Mouse (Mus musculus) cerebellum, adult 18-20 months (tissue): ENCODE measurements around the gene Cntnap1.

Experiments used
- DNase-seq, 2 experiments: peaks; one replicate each; pipeline ENCODE4 v3.0.0; 2021

Gene Cntnap1

DNA sequence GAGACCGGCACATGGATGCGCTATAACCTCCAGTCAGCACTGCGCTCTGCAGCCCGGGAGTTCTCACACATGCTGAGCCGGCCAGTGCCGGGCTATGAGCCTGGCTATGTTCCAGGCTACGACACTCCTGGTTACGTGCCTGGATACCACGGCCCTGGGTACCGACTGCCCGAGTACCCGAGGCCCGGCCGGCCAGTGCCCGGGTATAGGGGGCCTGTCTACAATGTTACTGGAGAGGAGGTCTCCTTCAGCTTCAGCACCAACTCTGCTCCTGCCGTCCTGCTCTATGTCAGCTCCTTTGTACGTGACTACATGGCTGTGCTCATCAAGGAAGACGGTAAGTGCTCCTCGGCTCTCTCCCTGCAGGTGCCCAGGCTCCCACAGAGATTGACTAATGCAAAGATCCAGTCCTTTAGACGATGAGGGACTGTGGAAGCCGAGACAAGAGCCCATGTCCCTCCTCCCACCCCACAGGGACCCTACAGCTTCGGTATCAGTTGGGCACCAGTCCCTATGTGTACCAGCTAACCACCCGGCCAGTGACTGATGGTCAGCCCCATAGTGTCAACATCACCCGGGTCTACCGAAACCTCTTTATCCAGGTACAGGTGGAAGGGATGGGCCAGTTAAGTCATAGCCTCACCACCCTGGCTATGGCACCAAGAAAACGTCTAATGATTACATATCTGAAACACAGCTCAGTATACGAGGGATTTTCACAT lies 16.4 kb downstream of the Cntnap1 start:
- peak; percentile 64 to 71 for DNase-seq

DNA sequence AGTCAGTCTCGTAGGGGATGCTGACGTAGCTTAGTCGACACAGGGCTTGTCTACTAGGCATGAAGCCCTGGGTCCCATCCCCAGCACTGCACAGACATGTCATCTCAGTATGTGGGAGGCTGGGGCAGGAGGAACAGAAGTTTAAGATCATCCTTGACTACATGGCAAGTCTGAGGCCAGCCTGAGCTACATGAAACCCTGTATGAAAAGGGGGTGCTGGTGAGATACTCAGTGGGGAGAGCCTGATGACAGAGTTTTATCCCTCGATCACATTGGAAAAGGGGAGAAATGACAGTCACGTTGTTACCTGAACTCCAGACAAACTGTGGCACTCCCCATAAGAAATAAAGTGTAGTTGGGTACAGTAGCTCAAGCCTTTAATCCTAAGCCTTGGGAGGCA lies 17.2 kb downstream of the Cntnap1 start:
- DNase-seq, result peak in 1 of 2 experiments; percentile 35

DNA sequence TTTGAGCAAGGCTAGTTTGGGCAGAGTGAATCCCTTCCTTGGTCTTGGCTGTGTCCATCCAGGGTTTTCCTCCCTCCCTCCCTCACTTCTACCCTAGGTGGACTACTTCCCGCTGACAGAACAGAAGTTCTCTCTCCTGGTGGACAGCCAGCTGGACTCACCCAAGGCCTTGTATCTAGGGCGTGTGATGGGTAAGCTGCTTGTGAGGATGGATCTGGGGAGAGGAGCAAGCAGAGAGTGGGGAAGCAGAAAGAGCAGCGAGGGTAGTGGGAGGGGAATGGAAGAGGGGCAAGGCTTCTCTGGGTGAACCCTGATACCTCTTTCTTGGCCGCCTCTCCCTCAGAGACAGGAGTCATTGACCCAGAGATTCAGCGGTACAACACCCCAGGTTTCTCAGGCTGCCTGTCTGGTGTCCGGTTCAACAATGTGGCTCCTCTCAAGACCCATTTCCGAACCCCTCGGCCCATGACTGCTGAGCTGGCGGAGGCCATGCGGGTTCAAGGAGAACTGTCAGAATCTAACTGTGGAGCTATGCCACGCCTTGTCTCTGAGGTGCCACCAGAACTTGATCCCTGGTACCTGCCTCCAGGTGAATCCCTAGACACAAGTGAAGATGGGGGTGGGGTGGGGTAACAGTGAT lies 18.0 kb downstream of the Cntnap1 start:
- peak; percentile 87 to 94 for DNase-seq

DNA sequence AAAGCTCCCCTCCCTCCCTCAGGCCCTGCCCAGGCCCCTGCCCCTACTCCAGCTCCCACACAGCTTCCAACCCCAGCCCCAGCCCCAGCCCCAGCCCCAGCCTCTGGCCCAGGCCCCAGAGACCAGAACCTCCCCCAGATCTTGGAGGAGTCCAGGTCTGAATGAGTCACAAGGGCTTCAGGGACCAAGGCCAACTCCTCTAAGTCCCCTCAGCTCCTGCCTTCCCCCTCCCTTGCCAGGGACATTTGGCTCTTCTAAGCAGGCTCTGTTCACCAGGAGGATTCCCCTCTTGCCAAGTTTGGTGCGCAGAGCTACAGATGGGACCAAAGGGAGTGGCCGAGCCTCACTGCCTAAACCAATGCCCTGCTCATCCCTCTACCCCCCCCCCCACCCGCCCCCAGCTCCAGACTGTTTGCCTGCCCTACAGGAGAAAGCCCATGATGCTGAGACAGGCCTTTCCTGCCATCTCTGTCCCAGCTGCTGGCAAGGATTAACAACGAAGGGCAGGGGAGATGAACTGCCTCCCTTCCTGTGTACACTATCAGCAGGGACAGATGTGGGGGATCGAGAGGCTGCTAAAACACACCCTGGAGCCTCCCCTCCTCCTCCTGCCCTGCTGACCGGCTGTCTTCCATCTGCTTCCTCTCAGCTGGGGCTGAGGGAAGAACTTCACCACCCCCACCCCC lies 19.3 kb downstream of the Cntnap1 start:
- DNase-seq, result peak; percentile 87 to 97

DNA sequence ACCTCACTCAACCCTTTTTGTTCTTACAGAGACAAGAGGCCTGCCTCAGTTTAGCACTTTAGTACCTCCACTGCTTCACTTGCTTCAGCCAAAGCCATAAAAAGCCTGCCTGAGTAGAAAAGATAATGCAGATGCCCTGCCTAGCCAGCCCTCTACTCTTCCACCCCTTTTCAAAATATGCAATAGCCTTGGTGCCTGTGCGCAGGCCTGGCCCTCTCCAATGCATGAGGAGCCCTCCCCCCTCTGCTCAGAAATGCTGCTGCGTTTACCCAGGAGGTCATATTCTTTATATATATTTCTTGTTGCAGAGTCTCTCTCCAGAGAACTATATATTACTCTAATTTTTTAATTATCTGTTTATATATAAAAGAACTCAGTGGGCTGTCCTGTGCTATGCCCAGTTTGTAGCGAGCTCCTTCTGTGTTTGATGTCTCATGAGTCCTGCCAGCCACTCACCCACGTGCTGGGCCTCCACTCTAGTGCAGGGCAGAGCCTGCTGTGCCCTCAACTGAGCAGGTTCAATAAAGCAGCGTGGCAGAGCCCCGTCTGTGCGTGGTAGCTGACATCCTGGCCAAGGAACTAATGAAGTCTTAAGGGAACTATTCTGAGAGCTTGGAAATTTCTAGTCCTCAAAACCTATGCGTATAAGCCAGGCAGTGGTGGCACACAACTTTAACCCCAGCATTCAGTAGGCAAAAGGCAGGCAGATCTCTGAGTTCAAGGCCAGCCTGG lies 20.0 kb downstream of the Cntnap1 start:
- peak; percentile 37 to 45 for DNase-seq

DNA sequence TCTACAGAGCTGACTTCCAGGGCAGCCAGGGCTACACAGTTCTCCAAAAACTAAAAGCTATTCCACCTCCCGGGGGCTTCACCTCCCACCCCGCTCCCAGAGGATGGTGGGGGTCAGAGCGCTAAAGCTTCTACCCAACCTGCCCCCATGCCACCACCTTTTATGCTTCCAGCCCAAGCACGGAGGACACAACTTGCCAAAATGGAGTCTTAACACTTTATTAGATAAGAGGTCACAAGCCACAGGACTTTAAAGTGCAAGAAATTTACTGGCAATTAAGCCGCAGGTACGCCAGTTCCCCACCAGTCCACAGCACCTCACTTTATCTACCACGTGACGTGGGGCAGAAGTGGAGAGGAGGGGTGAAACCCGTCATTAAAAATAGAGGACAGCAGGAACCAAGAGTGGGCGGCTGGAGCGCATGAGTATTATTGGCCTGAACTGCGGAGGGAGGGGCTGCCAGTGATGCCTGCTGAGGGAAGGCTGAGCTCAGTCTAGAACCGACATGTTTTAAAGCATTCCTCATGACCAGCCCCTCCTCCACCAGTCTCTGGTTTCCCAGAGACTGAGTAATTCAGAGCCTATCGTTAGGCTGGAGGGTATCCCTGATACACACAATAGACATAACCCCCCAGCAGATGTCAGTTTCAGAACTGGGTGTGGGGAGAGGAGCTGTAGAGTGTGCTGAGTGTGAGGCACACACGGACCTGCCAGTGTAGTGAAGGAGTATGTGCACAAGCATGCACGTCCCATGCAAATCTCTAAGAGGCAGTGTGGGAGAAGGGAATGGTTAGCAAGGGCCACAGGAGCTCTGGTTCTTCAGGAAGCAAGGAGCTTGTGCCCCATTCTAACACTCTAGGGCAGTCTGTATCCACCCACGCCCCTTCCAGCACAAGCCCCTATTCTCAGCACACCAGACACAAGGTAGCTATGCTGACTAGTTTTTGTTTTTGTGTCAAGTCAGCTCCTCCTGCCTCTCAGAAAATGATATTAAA lies 20.9 kb downstream of the Cntnap1 start:
- DNase-seq, result peak; percentile 48 to 50

DNA sequence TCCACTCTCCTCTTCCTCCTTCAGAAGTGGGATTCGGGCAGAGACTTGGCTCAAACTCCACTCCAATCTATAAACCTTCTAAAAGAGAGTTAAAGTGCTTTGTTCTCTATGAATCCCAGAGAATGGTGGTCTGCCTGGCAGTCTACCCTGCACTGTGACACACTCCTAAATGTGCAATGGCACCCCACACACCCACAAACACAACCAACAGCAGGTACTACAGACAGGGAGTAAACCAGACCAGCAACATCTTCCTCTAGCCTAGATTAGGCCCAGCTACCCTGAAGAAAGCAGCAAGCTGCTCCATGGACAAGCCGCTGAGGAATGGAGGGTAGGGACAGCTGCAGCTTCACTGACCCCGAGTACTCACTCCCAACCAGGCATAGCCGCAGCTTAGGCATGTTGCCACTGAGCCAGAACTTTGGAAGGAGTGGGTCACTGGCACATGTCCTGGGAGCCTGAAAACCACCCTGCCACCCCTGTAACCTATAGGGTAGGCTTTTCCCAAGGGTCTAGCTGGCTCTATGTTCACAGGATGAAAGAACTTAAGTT lies 21.7 kb downstream of the Cntnap1 start:
- peak in 1 of 2 experiments; percentile 42 for DNase-seq

DNA sequence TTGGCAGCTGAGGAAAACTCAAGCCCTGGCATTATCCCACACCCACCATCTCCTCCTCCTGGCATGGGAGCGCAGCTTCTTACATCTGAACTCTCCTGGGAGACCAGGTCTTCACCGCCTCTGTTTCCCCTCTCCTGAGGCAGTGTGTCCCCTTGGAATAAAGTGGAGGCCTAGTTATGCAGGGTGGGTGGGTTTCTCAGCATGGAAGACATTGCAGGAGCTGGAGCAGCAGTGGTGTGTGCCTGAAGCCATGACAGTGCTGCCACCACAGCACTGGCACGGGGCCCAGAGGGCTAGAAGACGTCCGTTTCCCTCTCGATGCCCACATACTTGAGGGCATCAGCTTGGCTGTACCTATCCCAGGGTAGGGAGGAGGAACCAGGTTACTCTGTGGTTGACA lies 22.3 kb downstream of the Cntnap1 start:
- DNase-seq, result peak; percentile 42 to 63

DNA sequence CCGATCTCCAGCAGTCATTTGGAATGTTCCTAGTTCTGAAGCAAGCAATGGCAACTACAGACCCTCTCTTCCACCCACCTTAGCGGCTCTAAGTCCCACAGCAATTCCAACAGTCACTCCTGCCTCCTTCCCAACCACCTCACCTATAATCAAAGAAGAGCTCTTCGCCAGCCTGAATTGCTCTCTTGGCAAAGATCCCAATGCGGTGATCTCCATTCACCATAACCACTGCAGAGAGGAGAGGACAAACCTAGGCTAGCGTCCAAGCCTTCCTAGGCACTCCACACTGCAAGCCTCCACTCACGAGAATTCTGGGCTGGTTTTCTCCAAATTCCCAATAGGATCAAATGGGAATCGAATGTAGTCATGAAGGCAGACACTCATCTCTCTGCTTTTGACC lies 22.8 kb downstream of the Cntnap1 start:
- peak in 1 of 2 experiments; percentile 49 for DNase-seq

DNA sequence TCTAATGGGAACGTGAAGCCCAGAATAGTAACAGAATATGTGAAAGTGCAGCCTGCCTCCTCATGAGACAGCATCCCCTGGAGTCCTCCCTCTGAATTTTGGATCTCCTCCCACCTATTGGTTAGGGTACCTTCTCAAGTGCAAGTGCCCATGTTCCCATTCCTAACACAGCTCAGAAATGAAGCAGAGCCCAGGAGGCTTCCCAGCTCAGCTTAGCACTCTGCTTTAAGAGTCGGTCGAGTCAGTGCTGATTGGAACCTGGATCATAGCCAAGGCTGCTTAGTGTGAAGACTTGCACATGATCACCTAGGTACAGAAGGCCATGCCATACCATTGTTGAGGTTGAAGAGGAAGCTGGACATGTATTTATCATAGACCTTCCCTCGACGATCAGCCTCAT lies 23.8 kb downstream of the Cntnap1 start:
- peak; percentile 32 to 41 for DNase-seq

DNA sequence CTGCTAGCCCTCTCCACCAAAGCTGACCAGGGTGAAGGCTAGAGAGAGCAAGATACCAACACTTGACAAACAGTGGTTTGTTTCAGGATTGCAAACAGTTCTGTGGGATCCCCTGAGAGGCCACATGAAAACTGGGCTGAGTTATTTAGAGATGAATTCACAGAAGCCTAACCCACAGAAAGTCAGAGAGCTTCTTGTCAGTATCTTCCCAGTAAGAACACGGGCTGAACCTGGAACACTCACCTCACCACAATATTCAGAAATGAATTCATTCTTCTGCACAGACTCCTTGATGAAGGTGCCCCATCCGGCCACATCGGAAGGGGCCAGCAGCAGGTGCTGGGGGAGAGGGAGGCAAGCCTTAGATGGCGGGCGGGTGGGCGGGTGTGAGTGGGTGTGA lies 24.3 kb downstream of the Cntnap1 start:
- no peak for DNase-seq

DNA sequence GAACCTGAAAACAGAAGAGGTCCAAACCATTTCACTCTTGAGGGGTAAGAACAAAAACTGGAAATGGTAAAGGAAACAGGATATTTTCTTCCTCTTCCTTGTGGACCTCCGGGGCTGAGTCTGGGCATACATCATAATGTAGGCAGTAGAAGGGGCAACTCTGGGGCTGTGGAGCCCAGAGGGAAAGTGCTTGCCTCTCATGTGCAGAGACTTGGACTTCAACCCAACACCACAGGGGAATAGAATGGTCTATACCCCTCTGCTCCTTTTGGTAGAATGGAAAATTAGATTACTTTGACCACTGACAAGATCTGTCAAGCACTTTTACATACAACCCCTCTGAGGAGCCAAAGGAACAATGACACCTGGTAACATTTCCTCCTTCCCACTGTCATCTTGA lies 24.8 kb downstream of the Cntnap1 start:
- no peak for DNase-seq

DNA sequence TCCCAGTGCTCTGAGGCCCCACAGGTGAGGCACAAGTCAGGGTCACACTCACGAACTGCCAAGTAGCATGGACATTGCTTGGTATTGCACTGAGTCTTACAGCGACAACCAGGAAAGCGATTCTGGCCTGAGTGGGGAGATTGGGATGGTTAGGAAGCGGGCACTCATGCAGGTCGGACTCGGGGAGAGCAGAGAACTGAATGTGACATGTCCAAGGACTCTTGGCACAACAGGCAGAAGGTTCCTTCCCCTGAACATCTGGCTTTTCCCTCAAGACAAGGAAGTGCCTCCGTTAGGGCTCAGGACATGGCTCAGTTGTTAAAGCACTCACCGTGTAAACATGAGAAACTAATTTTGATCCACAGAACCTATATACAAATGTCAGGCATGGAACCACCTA lies 25.2 kb downstream of the Cntnap1 start:
- DNase-seq, result no peak

DNA sequence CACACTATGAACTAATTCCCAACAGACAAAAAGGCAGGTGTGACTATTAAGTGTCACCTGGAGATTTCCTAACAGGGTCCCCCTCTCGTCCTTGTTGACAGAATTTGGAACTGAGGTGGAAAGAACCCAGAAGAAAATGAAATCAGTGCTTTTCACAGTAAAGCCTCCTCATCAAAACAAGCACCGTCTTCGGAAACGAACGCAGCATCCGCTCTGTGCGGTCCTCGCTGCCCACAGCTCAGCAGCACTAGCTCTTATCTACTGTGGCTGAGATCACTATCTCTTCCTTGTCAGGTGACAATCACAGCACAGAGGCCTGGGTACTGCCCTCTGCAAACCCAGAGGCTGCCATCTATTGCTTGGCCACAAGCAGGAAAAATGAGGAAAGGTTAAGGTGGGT lies 25.9 kb downstream of the Cntnap1 start:
- no peak for DNase-seq

DNA sequence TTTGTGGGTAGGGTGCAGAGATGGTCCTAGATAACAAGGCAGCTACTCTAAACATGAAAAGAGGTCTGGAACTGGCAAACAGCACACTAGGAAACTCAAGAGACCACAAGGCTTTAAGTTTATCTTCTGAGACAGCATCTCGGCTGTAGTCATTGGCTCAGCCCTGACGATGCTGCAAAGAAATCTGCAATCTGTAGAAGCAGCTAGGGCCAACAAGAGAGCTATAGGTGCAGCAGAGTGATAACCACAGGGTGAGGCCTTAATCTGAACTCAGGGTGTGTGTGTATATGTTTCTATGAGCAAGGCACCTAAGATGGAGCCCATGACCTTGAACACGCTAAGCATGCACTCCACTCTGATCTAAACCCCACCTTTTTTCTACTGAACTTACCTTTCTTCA lies 29.2 kb downstream of the Cntnap1 start:
- DNase-seq, result no peak

DNA sequence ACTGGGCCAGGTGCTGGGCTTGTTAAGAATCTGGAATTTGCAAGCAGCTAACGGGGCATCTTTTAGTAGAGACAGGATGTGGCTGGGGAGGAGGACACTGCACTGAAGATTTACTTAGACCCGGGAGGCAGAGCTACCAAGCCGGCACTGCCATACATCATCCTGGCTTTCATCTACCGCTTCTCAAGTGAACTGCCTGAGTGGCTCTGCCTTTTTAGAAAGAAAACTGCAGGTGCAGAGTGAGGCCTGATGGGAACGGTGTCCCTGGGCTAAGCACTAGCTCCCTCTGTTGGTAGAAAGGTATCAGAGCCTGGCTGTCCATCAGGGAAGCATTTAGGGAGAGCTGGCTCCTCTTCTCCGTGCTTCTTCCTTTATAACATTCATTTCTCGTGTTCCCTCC lies 30.7 kb downstream of the Cntnap1 start:
- DNase-seq, result peak; percentile 76 to 85

DNA sequence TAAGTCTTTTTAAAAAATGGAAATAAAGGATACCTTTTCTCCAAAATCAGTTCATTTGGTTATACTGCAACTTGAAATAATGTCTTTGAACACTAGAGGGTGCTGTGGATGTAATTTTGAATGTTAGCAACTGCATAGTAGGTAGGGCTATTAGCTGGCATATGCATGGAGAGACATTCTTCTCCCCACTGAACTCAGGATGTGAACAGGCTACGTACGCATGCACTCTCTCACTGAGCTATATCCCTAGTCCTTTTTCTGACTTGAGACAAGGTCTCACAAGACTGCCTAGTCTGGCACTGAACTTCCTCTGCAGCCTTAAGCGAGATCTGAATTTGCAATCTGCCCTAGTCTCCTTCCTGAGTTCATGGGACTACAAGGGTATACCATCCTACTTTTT lies 41.6 kb downstream of the Cntnap1 start:
- DNase-seq, result peak in 1 of 2 experiments; percentile 38

DNA sequence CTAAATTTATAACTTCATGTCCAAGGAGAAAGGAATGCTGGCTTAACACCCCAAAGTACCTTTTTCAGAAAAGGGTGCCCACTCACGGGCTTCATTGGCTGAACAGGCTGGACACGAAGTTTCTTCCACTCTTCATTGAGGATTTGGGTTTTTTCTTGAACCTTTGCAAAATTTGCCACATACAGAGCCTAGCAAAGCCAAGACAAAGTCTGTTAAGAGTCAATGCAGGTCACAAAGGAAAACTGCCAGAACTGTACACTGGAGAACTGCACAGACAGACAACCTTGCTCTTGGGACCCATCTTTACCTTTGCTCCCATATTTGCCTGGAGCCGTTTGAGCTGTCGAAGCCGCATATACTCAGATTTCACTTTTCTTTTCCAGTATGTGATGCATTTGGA lies 46.6 kb downstream of the Cntnap1 start:
- DNase-seq, result no peak

DNA sequence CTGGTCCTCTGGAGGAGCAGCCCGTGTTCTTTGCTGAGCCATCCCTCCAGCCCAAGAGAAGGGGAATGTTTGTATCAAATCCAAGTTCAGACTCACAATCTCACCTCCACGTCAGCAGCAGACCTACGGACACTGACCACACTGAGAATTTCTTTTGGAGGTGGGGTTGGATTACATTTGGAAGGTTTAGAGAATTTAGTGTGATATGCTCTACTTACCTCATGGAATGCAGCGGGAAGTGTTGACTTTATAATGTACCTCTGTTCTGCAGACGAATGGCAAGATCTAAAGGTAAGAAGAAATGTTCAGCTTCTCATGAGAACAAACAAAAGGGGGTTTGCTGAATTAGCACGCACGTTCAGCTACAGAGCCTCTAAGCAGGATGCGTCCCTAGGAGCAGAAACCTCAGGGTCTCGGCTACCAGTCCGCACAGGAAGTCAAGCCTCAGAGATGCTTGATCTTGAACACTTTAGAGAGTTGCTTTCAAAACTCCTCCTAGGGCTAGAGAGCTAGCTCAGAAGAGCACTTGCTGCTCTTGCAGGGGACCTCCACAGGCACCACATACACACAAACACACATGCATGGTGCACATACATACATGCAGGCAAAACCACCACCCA lies 48.2 kb downstream of the Cntnap1 start:
- no peak for DNase-seq

DNA sequence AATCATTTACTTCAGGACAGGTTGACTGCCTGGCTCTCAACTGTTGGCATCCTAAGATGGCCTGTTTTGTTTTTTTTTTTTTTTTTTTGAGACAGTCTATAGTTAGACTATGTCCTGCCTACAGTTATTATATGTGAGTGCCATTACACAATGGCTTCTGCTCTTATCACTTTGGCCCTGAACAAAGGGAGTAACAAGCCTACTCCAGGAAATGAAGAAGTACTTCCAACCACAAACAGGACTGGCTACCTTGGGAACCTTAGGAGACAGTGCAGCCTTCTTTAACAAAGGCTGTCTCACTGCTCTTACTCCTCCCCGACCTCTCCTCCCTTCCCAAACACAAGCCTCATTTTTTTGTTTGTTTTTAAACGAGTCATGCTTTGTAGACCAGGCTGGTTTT lies 50.5 kb downstream of the Cntnap1 start:
- DNase-seq, result no peak

DNA sequence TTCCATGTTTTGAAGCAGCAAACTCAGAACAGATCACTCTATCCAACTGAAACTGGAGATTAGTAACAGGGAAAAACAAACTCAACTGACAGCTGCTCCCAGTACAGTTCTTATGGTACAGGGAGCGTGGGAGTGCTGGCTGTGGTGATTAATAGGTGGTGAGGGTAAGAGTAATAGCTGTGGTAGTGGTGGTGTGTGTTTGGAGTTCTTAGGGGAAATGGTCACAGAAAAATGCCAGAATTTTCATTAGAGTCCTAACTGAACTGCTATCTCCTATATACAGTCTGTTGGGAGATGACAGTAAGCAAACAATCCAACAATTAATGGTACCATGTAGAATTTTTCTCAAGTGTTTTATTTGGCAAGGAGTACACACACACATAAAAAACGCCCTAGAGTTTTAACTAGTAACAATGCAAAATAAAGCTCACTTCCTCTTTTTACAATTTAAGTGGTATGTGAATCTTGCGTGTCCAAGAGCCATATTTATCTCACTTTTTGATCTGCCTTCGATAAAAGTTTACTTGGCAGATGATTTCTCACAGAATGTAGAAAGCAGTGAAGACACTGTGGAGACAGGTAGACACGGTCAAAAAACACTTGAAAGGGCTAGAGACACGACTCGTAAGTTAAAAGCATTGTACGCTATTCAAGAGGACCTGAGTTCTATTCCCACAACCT lies 51.1 kb downstream of the Cntnap1 start:
- no peak for DNase-seq
